Mouse (Mus musculus) heart, adult 2 months (tissue): Measurements from ENCODE around the gene Ubiad1. TPM values are rescaled to one million over a fixed set of nuclear protein-coding genes. Genes with fewer than 3 reads are reported as not detected.

ENCODE experiments used
- DNase-seq, 2 experiments: peaks; one replicate each; pipeline ENCODE4 v3.0.0; 2021
- H3K27ac ChIP-seq: fragments of 200-600 bp; 2 replicates; pipeline ENCODE4 v1.8.1; 2022
- H3K27me3 ChIP-seq: fragments of 200-500 bp; 2 replicates; pipeline ENCODE4 v1.6.1; 2012; ENCODE audit warnings: mild to moderate bottlenecking, low read length, inconsistent platforms, mixed read lengths; ENCODE audit not compliant: control insufficient read depth, insufficient read depth
- H3K36me3 ChIP-seq: fragments of 200-500 bp; 2 replicates; pipeline ENCODE4 v1.6.1; 2012; ENCODE audit warnings: low read length, inconsistent platforms; ENCODE audit not compliant: control insufficient read depth, insufficient read depth
- H3K4me1 ChIP-seq: fragments of 200-500 bp; 2 replicates; pipeline ENCODE4 v1.6.1; 2011; ENCODE audit warnings: low read length; ENCODE audit not compliant: control insufficient read depth, insufficient read depth
- H3K4me3 ChIP-seq: fragments of 200-600 bp; 2 replicates; pipeline ENCODE4 v1.8.1; 2022
- H3K79me2 ChIP-seq: fragments of 200-500 bp; replicated peaks from 2 replicates; pipeline ENCODE4 v1.6.1; 2012; ENCODE audit warnings: mild to moderate bottlenecking, inconsistent platforms, low read length, moderate library complexity, mixed read lengths; ENCODE audit not compliant: control insufficient read depth, insufficient read depth
- H3K9ac ChIP-seq: fragments of 200-500 bp; 2 replicates; pipeline ENCODE4 v1.6.1; 2012; ENCODE audit warnings: low read depth, mild to moderate bottlenecking, control low read depth, inconsistent platforms, low read length, mixed read lengths
- CTCF ChIP-seq: fragments of 200-600 bp; IDR thresholded peaks from 2 replicates; pipeline ENCODE4 v1.8.1; 2022; ENCODE audit warnings: antibody characterized with exemption, mild to moderate bottlenecking, moderate library complexity
- EP300 ChIP-seq: fragments of 200-500 bp; IDR thresholded peaks from 2 replicates; pipeline ENCODE4 v1.6.1; 2011; ENCODE audit warnings: low read depth, low read length, control low read depth; ENCODE audit not compliant: insufficient read depth
- POLR2A ChIP-seq: fragments of 200-500 bp; IDR thresholded peaks from 2 replicates; pipeline ENCODE4 v1.6.1; 2011; ENCODE audit warnings: mild to moderate bottlenecking, low read depth, low read length, control low read depth; ENCODE audit not compliant: insufficient read depth
- WGBS: fragments of 180-500 bp; shearing (Covaris S2); methylation state at CpG from one replicate; pipeline ENCODE4 v1.1.7; 2018; 5-methylcytosine and 5-hydroxymethylcytosine counted together
- intact Hi-C: fragments of 180-260 bp; cut with DNase I; formaldehyde crosslinking; loops from one replicate; pipeline ENCODE4 v1.15.1; 2025
- polyA plus RNA-seq: library from polyadenylated mRNA; depleted of rRNA; stranded (reverse); fragments of >200 nt; gene quantifications from 2 replicates; pipeline ENCODE4 v1.2.3, GENCODE M21; 2012
- total RNA-seq, 2 experiments: library from RNA; stranded (reverse); gene quantifications; 2 replicates each; pipeline ENCODE4 v1.2.3; 2021

Gene Ubiad1
- total and polyA plus RNA-seq, 3 experiments = 17.8 to 25.5 (median 20.9) TPM

DNA sequence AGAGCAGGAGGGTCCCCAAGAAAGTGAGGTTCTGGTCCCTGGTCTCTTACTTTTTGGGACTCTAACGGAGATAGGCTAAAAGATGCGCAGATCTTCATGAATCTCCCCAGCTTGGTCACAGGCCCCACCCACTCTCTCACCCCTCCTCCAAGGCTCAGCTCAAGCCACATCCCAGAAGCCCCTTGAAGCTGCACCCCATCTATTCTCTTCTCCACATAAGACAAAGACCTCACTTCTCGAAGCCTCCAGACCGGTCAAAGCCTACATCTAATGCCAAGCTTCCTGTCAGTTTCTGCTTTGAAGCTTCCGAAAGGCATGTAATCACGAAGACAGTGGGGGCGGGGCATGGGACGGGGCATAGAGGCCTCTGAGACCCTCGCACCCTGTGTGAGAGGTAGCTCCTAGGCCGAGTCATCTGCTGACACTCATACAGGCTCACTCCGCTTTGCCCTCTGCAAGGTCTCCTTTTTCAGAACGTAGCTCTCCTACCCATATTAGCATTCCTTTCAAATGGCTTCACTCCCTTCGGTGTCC is 39.2 kb downstream of the Ubiad1 start:
- TF ChIP-seq EP300 (no peak), POLR2A (no peak), CTCF (no peak)
- 10% methylated on average over 13 of the region's 13 CpGs for WGBS
- no peak overlapping the region for H3K4me3 ChIP-seq
- no peaks in the 10 kb centered on the region for H3K36me3 ChIP-seq
- H3K79me2 ChIP-seq = no peaks in the 10 kb centered on the region
- no peak overlapping the region for H3K27ac ChIP-seq
- H3K9ac ChIP-seq = no peak overlapping the region
- intact Hi-C loops = no loop called here
- peaks cover 2% of the 10 kb centered on the region; the same call in 1 of the 2 replicates for H3K4me1 ChIP-seq
- DNase-seq = no peak
- H3K27me3 ChIP-seq = peaks cover 8% of the 10 kb centered on the region

DNA sequence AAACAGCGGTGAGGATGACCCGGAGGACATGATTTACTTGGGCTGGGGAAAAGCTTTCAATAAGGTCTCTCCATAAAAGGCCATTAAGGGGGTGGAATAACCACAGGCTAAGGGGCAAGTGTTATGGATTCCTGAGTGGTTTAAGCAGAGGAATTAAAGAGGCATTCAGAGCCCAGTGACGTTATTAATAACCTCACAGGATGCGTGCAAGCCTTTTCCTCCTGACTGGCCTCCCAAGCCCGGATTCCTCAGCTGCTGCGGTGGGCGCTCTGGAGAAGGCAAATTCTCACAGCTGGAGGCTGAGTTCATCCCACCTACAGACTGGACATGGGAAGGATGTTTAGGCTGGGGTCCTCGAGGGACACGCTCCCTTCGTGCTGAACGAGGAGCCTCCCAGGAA is 39.8 kb downstream of the Ubiad1 start:
- WGBS = 10% methylated on average over 11 of the region's 11 CpGs
- H3K9ac ChIP-seq = no peak overlapping the region
- H3K27me3 ChIP-seq = peaks cover 8% of the 10 kb centered on the region
- intact Hi-C loops = no loop called here
- H3K36me3 ChIP-seq = no peaks in the 10 kb centered on the region
- no peak overlapping the region for H3K4me3 ChIP-seq
- no peaks in the 10 kb centered on the region for H3K79me2 ChIP-seq
- H3K4me1 ChIP-seq = peaks cover 2% of the 10 kb centered on the region; the same call in 1 of the 2 replicates
- H3K27ac ChIP-seq = no peak overlapping the region
- no peak for DNase-seq
- TF ChIP-seq EP300 = no peak
- no peak for TF ChIP-seq CTCF
- TF ChIP-seq POLR2A = no peak

DNA sequence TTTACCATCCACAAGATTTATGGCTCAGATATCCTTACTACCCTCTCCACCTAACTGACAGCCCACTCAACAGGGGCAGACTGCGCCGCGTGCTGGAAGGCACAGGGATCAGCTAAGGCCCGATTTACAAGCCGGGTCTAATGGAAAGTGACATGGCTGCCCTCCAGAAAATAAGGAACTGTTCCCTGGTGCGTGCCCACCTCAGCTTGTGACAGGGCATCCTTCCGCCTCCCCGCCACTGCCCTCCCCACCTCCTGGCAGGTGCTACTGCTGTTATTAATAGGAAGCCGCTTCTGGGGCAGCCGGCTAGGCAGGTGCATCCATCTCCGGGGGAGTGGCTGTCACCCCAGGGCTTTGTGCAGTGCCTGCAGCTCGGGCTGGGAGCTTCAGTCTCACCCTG is 41.2 kb downstream of the Ubiad1 start:
- Histone ChIP-seq H3K27ac (no peak overlapping the region), H3K79me2 (no peaks in the 10 kb centered on the region), H3K36me3 (no peaks in the 10 kb centered on the region), H3K9ac (no peak overlapping the region), H3K4me1 (peaks cover 2% of the 10 kb centered on the region; the same call in 1 of the 2 replicates), H3K4me3 (no peak overlapping the region), H3K27me3 (peaks cover 8% of the 10 kb centered on the region)
- intact Hi-C loops = no loop called here
- 27% methylated on average over 12 of the region's 12 CpGs for WGBS
- no peak for TF ChIP-seq POLR2A
- TF ChIP-seq CTCF = no peak
- no peak for TF ChIP-seq EP300
- DNase-seq = no peak

DNA sequence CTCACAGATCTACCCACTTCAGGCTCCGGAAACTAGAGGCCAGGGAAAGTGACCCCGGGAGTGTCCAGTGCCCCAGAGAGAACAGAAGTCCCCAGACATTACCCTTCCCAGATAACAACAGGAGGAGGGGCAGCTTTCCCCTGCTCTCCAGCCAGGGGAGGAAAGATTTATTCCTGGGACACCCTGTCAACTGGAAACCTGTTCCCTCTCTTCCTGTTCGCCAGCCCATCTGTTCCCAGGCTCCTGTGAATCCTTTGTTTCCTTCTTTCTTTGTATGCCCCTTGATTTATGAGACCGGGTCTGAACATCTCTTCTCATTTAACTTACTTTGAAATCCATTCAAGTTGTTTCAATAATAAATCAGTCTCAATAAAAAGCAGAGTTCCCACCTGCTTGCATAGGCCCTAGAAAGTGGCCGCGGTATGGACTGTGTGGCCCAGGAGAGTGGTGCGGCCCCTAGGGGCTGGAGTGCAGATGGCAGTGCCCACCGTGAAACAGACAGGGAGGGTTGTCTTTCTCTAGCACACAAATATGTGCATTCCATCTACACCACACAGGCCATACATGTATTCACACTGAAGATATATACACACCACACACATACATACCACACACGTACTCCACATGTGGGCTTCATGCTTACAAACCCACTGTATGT is 45.0 kb downstream of the Ubiad1 start:
- TF ChIP-seq CTCF (no peak), EP300 (no peak), POLR2A (no peak)
- no peak for DNase-seq
- Histone ChIP-seq H3K9ac (no peak overlapping the region), H3K79me2 (no peaks in the 10 kb centered on the region), H3K36me3 (no peaks in the 10 kb centered on the region), H3K4me1 (no peaks in the 10 kb centered on the region), H3K27ac (no peak overlapping the region), H3K27me3 (peaks cover 5% of the 10 kb centered on the region; the same call in 1 of the 2 replicates), H3K4me3 (no peak overlapping the region)
- 68% methylated on average over 9 of the region's 9 CpGs for WGBS
- intact Hi-C loops = no loop called here

DNA sequence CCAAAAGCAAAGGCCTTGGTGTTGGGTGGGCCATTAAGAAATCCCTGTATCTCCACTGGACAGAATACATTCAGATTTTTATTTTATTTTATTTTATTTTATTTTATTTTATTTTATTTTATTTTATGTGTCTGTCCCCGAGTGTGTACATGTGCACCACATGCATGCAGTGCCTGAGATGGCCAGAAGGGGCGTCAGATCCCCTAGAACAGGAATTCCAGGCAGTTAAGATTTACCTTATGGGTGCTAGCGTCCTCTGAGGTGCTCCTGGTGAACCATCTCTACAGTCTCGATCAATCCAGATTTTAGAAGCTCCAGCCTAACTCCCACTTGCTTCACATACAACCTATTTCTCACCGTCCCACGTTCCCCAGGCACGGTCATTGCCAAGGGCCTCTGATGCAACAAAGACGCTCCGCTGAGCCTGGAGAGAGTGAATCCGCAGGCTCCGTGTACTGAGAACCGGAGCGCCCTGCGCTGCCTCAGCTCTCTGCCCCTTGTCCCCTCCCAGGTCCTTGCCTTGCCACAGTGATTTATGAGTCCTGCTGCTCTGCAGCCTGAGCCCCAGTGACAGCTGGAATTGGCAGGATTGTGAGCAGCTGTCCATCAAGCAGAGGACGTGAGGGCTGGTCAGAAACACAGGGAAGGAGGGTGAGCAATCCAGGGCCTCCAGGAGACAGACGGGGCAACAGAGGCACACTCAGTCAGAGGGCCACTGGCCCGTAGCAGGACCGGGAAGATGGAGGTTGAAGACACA is 46.9 kb downstream of the Ubiad1 start:
- no peak for TF ChIP-seq POLR2A
- TF ChIP-seq CTCF = 0 out of 2 replicates have a peak, but pooled peaks have one; percentile 18
- Histone ChIP-seq H3K27ac (no peak overlapping the region), H3K27me3 (peaks cover 5% of the 10 kb centered on the region; the same call in 1 of the 2 replicates), H3K4me1 (no peaks in the 10 kb centered on the region), H3K4me3 (no peak overlapping the region), H3K79me2 (no peaks in the 10 kb centered on the region), H3K9ac (no peak overlapping the region), H3K36me3 (no peaks in the 10 kb centered on the region)
- DNase-seq = no peak
- WGBS = 84% methylated on average over 18 of the region's 18 CpGs
- intact Hi-C loops = no loop called here

DNA sequence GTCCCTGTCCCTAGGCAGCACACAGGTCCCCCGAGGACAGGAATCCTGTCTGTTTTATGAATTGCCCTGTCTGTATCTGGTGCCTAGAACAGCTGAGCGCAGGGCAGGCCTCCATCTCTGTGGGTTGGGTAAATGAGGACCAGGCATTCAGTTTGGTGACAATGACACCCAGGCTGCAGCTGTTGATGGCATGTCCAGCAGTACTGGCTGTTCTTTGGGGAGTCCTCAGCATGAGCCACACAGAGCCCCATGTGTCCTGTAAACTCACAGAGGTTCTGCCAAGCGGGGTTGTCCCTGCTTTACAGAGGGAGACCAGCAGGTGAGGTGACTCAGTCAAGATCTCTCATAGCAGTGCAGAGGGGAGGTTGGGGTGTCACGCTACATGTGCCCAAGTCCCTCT is 47.5 kb downstream of the Ubiad1 start:
- WGBS = 80% methylated on average over 4 of the region's 4 CpGs
- Histone ChIP-seq H3K4me1 (no peaks in the 10 kb centered on the region), H3K36me3 (no peaks in the 10 kb centered on the region), H3K4me3 (no peak overlapping the region), H3K27ac (no peak overlapping the region), H3K9ac (no peak overlapping the region), H3K27me3 (peaks cover 5% of the 10 kb centered on the region; the same call in 1 of the 2 replicates), H3K79me2 (no peaks in the 10 kb centered on the region)
- TF ChIP-seq CTCF (no peak), EP300 (no peak), POLR2A (no peak)
- no peak for DNase-seq
- intact Hi-C loops = no loop called here
